Mouse (Mus musculus): ENCODE measurements around the gene 2010003K11Rik.
A peak's percentile ranks its signal among the peaks of the same experiment; 100 is the strongest.

The 2010003K11Rik gene

DNA sequence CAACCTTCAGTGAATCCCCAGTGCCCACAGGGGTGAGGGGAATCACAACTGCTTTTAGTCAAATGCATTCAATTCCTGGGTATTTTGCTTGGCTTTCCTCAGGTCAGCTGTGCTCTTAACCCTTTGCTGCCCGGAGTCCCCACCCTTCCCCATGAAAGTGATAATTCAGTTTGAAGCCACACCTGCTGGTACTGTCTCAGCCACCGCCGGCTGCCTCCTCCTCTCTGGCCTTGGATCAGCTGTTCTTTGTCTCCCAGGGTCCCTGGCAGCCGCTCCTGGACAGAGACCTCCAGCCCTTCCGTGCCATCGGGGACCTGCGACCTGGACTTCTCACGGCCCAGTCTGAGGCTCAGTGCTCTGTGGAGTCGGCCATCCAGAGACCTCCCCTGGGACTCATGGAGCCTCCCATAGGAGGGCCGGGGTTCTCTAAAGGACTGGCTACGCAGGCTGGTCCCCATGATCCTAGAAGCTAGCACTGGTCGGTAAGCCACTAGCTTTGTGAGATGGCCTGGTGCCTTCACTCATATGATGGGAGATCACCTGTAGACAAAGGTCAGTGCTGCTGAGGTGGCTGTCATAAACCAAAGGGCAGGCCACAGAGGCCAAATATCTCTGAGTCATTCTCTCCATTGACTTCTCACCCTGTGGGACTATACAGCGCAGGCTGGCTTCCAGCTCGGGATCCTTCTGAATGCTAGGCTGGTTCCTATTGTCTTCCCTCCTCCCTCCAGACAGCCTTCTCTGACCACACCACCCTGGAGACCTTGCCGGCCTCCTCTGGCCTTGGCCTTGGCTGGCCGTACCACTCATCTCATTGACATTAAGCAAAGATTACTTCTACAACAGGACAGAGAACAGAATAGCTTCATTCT is at the start of gene 2010003K11Rik:
Gene 2010003K11Rik (minus strand): TSS at position 522 of the 872 bp plus-strand sequence.
- no peak within 1 kb of the TSS for H3K4me3 ChIP-seq (replicated peaks; ENCODE audit: low read length)
- TF ChIP-seq CTCF (conservative IDR thresholded peaks at IDR 0.05; ENCODE audit: low read length): no peak
- no peak for TF ChIP-seq NANOG (IDR thresholded peaks at IDR 0.05; ENCODE audit: borderline replicate concordance, low read length)
- TF ChIP-seq POU5F1 (IDR thresholded peaks at IDR 0.05; ENCODE audit: borderline replicate concordance, low read length): no peak
- no peaks in the 10 kb centered on the region for H3K9me3 ChIP-seq (ENCODE audit: low read length)
- no peaks in the 10 kb centered on the region for H3K36me3 ChIP-seq (ENCODE audit: insufficient read depth, low read length)
- H3K27me3 ChIP-seq (ENCODE audit: insufficient read depth, low read length): peaks cover 10% of the 10 kb centered on the region
- H3K4me1 ChIP-seq (replicated peaks; ENCODE audit: low read depth, low read length): peaks cover 9% of the 10 kb centered on the region

DNA sequence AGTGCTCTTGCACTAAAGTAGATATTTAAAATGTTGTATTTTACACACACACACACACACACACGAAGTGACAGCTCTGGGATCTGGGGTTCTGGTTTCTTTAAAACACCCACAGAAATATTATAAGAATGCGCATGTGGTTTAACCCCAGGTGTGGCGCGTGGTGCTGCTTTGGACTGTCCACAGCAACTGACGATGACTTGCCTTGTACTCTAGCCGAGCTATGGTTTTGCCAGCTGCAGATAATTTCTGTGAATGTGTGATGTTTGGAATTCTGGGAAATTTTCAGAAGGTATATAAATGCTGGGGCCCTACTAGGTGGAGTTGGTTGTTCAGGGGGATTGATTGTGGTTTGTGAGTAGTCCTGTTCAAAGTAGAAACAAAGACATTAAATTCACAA is 49.4 kb upstream of the 2010003K11Rik start:
- Histone ChIP-seq H3K4me3 (replicated peaks; ENCODE audit: low read length) (no peak overlapping the region), H3K4me1 (replicated peaks; ENCODE audit: low read depth, low read length) (no peaks in the 10 kb centered on the region), H3K27me3 (ENCODE audit: insufficient read depth, low read length) (no peaks in the 10 kb centered on the region), H3K36me3 (ENCODE audit: insufficient read depth, low read length) (no peaks in the 10 kb centered on the region), H3K9me3 (ENCODE audit: low read length) (no peaks in the 10 kb centered on the region)
- TF ChIP-seq CTCF (conservative IDR thresholded peaks at IDR 0.05; ENCODE audit: low read length): no peak
- no peak for TF ChIP-seq POU5F1 (IDR thresholded peaks at IDR 0.05; ENCODE audit: borderline replicate concordance, low read length)
- TF ChIP-seq NANOG (IDR thresholded peaks at IDR 0.05; ENCODE audit: borderline replicate concordance, low read length): no peak

DNA sequence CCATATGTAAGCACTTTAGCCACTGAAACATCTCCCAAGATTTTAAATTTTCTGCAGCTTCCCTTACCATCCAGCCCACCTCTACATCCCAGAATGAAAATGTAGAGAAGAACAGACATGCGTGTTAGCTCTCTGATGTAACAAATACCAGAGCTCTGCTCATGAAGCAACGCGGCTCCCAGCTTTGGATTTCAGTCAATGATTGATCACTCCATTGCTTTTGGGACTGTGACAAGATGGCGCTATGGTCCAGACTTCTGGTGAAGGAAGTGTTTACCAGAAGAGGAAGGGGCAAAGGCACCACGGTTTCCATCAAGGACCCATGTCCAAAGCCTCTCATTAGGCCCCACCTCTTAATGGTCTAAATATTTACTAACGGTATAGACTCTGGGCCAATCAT is 47.5 kb upstream of the 2010003K11Rik start:
- no peaks in the 10 kb centered on the region for H3K9me3 ChIP-seq (ENCODE audit: low read length)
- H3K27me3 ChIP-seq (ENCODE audit: insufficient read depth, low read length): no peaks in the 10 kb centered on the region; the same call in 1 of the 2 replicates
- TF ChIP-seq POU5F1 (IDR thresholded peaks at IDR 0.05; ENCODE audit: borderline replicate concordance, low read length) (no peak), NANOG (IDR thresholded peaks at IDR 0.05; ENCODE audit: borderline replicate concordance, low read length) (no peak), CTCF (conservative IDR thresholded peaks at IDR 0.05; ENCODE audit: low read length) (no peak)
- no peaks in the 10 kb centered on the region for H3K36me3 ChIP-seq (ENCODE audit: insufficient read depth, low read length)
- H3K4me3 ChIP-seq (replicated peaks; ENCODE audit: low read length): no peak overlapping the region
- no peaks in the 10 kb centered on the region for H3K4me1 ChIP-seq (replicated peaks; ENCODE audit: low read depth, low read length)

DNA sequence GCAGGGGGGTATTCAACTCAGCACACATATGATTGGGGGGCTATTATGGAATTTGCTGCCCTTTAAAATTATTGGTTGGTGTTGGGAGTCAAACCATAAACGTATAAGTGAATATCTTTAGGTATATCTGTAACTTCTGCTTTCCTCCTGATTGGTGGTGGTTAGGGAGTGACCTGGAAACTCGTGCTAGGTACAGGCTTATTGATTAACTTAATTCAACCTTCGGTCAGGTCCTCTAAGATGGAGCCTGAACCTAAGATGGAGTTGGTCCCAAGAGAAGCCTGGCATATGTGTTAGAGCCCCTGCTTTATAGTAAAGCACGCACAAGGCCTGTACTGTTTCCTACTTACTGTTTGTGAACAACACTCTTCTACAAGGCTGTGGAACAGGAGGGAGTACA is 46.7 kb upstream of the 2010003K11Rik start:
- Histone ChIP-seq H3K9me3 (ENCODE audit: low read length) (no peaks in the 10 kb centered on the region), H3K4me3 (replicated peaks; ENCODE audit: low read length) (no peak overlapping the region), H3K4me1 (replicated peaks; ENCODE audit: low read depth, low read length) (no peaks in the 10 kb centered on the region), H3K36me3 (ENCODE audit: insufficient read depth, low read length) (no peaks in the 10 kb centered on the region), H3K27me3 (ENCODE audit: insufficient read depth, low read length) (no peaks in the 10 kb centered on the region; the same call in 1 of the 2 replicates)
- no peak for TF ChIP-seq CTCF (conservative IDR thresholded peaks at IDR 0.05; ENCODE audit: low read length)
- TF ChIP-seq NANOG (IDR thresholded peaks at IDR 0.05; ENCODE audit: borderline replicate concordance, low read length): no peak
- TF ChIP-seq POU5F1 (IDR thresholded peaks at IDR 0.05; ENCODE audit: borderline replicate concordance, low read length): no peak

DNA sequence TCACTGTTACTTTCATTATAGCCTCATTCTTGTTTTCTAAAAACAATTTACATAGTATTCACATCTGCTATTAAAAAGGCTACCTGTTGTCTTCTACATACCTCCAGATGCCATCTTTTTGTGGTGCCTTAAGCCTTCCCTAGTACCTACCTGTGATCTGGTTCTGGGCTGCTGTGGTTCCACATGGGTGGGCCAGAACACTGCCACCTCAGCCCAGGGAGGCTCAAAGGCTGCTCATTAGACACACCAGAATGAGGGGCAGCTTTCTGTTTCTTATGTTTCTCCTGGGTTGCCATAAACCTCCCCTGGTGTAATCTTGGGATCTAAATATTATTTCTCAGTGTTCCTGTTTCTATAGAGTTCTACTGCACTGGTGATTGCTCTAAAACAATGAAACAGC is 43.7 kb upstream of the 2010003K11Rik start:
- no peaks in the 10 kb centered on the region for H3K9me3 ChIP-seq (ENCODE audit: low read length)
- no peaks in the 10 kb centered on the region; the same call in 1 of the 2 replicates for H3K4me1 ChIP-seq (replicated peaks; ENCODE audit: low read depth, low read length)
- TF ChIP-seq CTCF (conservative IDR thresholded peaks at IDR 0.05; ENCODE audit: low read length): no peak
- TF ChIP-seq POU5F1 (IDR thresholded peaks at IDR 0.05; ENCODE audit: borderline replicate concordance, low read length): no peak
- H3K36me3 ChIP-seq (ENCODE audit: insufficient read depth, low read length): no peaks in the 10 kb centered on the region
- no peak overlapping the region for H3K4me3 ChIP-seq (replicated peaks; ENCODE audit: low read length)
- no peaks in the 10 kb centered on the region; the same call in 1 of the 2 replicates for H3K27me3 ChIP-seq (ENCODE audit: insufficient read depth, low read length)

DNA sequence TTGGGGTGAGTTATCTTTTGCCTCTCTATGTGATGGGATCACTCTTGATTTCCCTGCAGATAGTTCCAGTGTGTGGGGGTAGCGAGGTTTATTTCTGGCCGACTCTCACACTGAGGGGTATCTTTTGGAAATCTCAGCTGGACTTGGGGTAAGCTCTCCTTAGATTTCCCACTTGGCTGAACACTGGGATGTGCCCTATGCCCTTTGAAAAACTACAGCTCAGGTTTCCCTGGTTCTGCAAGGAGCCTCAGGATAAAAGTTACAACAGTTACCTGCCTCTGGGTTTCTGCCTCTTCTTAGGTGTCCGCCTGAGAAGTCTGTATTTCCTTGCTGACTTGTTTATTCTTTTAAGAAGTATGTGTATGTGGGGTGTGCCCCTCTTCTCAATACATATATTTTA is 42.6 kb upstream of the 2010003K11Rik start:
- Histone ChIP-seq H3K36me3 (ENCODE audit: insufficient read depth, low read length) (no peaks in the 10 kb centered on the region), H3K4me3 (replicated peaks; ENCODE audit: low read length) (no peak overlapping the region), H3K27me3 (ENCODE audit: insufficient read depth, low read length) (no peaks in the 10 kb centered on the region; the same call in 1 of the 2 replicates), H3K4me1 (replicated peaks; ENCODE audit: low read depth, low read length) (no peaks in the 10 kb centered on the region; the same call in 1 of the 2 replicates), H3K9me3 (ENCODE audit: low read length) (no peaks in the 10 kb centered on the region)
- TF ChIP-seq CTCF (conservative IDR thresholded peaks at IDR 0.05; ENCODE audit: low read length) (no peak), POU5F1 (IDR thresholded peaks at IDR 0.05; ENCODE audit: borderline replicate concordance, low read length) (no peak), NANOG (IDR thresholded peaks at IDR 0.05; ENCODE audit: borderline replicate concordance, low read length) (no peak)

DNA sequence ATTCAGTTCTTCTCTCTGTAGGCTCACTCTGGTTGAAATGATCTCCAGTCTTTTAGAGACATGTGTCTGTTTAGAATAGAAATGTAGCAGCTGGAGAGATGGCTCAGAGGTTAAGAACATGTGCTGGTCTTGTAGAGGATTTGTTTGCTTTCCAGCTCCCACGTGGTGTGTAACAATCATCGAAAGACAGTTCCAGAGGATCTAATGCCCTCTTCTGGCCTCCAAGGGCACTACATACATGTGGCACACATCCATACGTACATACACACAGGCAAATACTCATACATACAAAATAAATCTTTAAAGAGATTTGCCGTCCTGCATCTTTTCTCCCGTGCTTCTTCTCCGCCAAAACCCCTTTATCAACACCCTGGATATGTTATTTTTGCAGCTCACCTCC is 41.9 kb upstream of the 2010003K11Rik start:
- TF ChIP-seq POU5F1 (IDR thresholded peaks at IDR 0.05; ENCODE audit: borderline replicate concordance, low read length) (no peak), CTCF (conservative IDR thresholded peaks at IDR 0.05; ENCODE audit: low read length) (peak; percentile 60)
- Histone ChIP-seq H3K4me3 (replicated peaks; ENCODE audit: low read length) (no peak overlapping the region), H3K4me1 (replicated peaks; ENCODE audit: low read depth, low read length) (no peaks in the 10 kb centered on the region; the same call in 1 of the 2 replicates), H3K27me3 (ENCODE audit: insufficient read depth, low read length) (no peaks in the 10 kb centered on the region; the same call in 1 of the 2 replicates), H3K36me3 (ENCODE audit: insufficient read depth, low read length) (no peaks in the 10 kb centered on the region), H3K9me3 (ENCODE audit: low read length) (no peaks in the 10 kb centered on the region)

DNA sequence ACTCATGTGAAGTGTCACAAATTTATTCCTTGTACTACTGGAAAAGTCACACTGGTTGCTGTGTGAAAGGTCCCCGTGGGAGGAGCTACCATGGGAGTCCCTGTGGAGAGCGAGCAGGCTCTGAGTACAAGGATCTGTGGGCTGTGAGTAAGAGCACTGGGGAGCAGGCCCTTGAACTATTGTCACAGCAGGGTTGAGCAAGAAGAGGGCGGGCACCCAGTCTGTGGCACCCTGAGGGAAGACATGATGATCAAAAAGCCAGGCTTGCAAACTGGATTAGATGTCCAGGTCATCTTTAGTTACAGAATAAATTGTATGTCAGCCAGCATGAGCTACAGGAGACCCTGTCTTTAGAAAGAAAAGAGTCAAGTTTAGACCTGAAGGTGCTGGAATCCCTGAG is 38.2 kb upstream of the 2010003K11Rik start:
- H3K27me3 ChIP-seq (ENCODE audit: insufficient read depth, low read length): no peaks in the 10 kb centered on the region; the same call in 1 of the 2 replicates
- H3K4me3 ChIP-seq (replicated peaks; ENCODE audit: low read length): no peak overlapping the region
- H3K4me1 ChIP-seq (replicated peaks; ENCODE audit: low read depth, low read length): no peaks in the 10 kb centered on the region; the same call in 1 of the 2 replicates
- H3K9me3 ChIP-seq (ENCODE audit: low read length): no peaks in the 10 kb centered on the region
- TF ChIP-seq NANOG (IDR thresholded peaks at IDR 0.05; ENCODE audit: borderline replicate concordance, low read length): no peak
- no peaks in the 10 kb centered on the region for H3K36me3 ChIP-seq (ENCODE audit: insufficient read depth, low read length)

All from E14TG2a.4 (cell line).